Mouse (Mus musculus): ENCODE results near the gene Sp140.
"Not testable (repeated sequence)": the region's sequence is repeated elsewhere in the genome, so short reads cannot be mapped to it uniquely, and the experiment has no call there.

Gene Sp140

GRCm38 (mm10) chr1:85600078-85600477 lies at the start of gene Sp140:
Gene Sp140, plus strand, starts transcription at chr1:85600378.
- DNase-seq (ENCODE audit: low spot score in 2 of 2), result not testable (repeated sequence)

- DNase-seq (ENCODE audit: low spot score in 2 of 2), result peak in 1 of 2 experiments; percentile 4
Observed at GRCm38 (mm10) chr1:85555261-85555660, 44.9 kb upstream of the Sp140 start.

GRCm38 (mm10) chr1:85573554-85573953 lies 26.6 kb upstream of the Sp140 start:
- DNase-seq (ENCODE audit: low spot score in 2 of 2), result not testable (repeated sequence)

- DNase-seq (ENCODE audit: low spot score in 2 of 2), result not testable (repeated sequence)
Observed at GRCm38 (mm10) chr1:85575376-85575775, 24.8 kb upstream of the Sp140 start, which contains the start of gene G530012D18Rik. Gene G530012D18Rik, plus strand, starts transcription at chr1:85575676.

- DNase-seq (ENCODE audit: low spot score in 2 of 2), result not testable (repeated sequence)
Observed at GRCm38 (mm10) chr1:85578372-85579010, 21.7 kb upstream of the Sp140 start.

GRCm38 (mm10) chr1:85579199-85580147 lies 20.7 kb upstream of the Sp140 start:
- not testable (repeated sequence) for DNase-seq (ENCODE audit: low spot score in 2 of 2)

- DNase-seq (ENCODE audit: low spot score in 2 of 2), result not testable (repeated sequence)
Observed at GRCm38 (mm10) chr1:85580148-85580534, 20.0 kb upstream of the Sp140 start.

- DNase-seq (ENCODE audit: low spot score in 2 of 2), result not testable (repeated sequence)
Observed at GRCm38 (mm10) chr1:85580578-85580977, 19.6 kb upstream of the Sp140 start.

GRCm38 (mm10) chr1:85581518-85581917 lies 18.7 kb upstream of the Sp140 start:
- DNase-seq (ENCODE audit: low spot score in 2 of 2), result not testable (repeated sequence)

GRCm38 (mm10) chr1:85588697-85589096 lies 11.5 kb upstream of the Sp140 start:
- not testable (repeated sequence) for DNase-seq (ENCODE audit: low spot score in 2 of 2)

GRCm38 (mm10) chr1:85592526-85592925 lies 7.7 kb upstream of the Sp140 start:
- not testable (repeated sequence) for DNase-seq (ENCODE audit: low spot score in 2 of 2)

GRCm38 (mm10) chr1:85598271-85599012 lies 1.7 kb upstream of the Sp140 start, which contains the start of gene Sp110:
Gene Sp110, minus strand, starts transcription at chr1:85598817.
- DNase-seq (ENCODE audit: low spot score in 2 of 2), result not testable (repeated sequence)

GRCm38 (mm10) chr1:85600794-85601193 lies 616 bp downstream of the Sp140 start:
- not testable (repeated sequence) for DNase-seq (ENCODE audit: low spot score in 2 of 2)

- not testable (repeated sequence) for DNase-seq (ENCODE audit: low spot score in 2 of 2)
Observed at GRCm38 (mm10) chr1:85604341-85604740, 4.2 kb downstream of the Sp140 start.

- not testable (repeated sequence) for DNase-seq (ENCODE audit: low spot score in 2 of 2)
Observed at GRCm38 (mm10) chr1:85608361-85608760, 8.2 kb downstream of the Sp140 start.

GRCm38 (mm10) chr1:85610581-85610980 lies 10.4 kb downstream of the Sp140 start:
- DNase-seq (ENCODE audit: low spot score in 2 of 2), result not testable (repeated sequence)

GRCm38 (mm10) chr1:85615096-85615495 lies 14.9 kb downstream of the Sp140 start:
- DNase-seq (ENCODE audit: low spot score in 2 of 2), result not testable (repeated sequence)

- not testable (repeated sequence) for DNase-seq (ENCODE audit: low spot score in 2 of 2)
Observed at GRCm38 (mm10) chr1:85615819-85616218, 15.6 kb downstream of the Sp140 start.

GRCm38 (mm10) chr1:85617161-85617560 lies 17.0 kb downstream of the Sp140 start:
- not testable (repeated sequence) for DNase-seq (ENCODE audit: low spot score in 2 of 2)

- not testable (repeated sequence) for DNase-seq (ENCODE audit: low spot score in 2 of 2)
Observed at GRCm38 (mm10) chr1:85618689-85619088, 18.5 kb downstream of the Sp140 start.

GRCm38 (mm10) chr1:85636936-85637335 lies 36.8 kb downstream of the Sp140 start:
- DNase-seq (ENCODE audit: low spot score in 2 of 2), result not testable (repeated sequence)

Measured in frontal cortex, postnatal 36 days (tissue).